Mouse (Mus musculus): ENCODE data around the gene Strip1. TPM values are rescaled to one million over a fixed set of nuclear protein-coding genes. Genes with fewer than 3 reads are reported as not detected.

Strip1 gene
- total RNA-seq, 2 experiments from 2014 or later = 26.6 to 31.5 TPM

DNA sequence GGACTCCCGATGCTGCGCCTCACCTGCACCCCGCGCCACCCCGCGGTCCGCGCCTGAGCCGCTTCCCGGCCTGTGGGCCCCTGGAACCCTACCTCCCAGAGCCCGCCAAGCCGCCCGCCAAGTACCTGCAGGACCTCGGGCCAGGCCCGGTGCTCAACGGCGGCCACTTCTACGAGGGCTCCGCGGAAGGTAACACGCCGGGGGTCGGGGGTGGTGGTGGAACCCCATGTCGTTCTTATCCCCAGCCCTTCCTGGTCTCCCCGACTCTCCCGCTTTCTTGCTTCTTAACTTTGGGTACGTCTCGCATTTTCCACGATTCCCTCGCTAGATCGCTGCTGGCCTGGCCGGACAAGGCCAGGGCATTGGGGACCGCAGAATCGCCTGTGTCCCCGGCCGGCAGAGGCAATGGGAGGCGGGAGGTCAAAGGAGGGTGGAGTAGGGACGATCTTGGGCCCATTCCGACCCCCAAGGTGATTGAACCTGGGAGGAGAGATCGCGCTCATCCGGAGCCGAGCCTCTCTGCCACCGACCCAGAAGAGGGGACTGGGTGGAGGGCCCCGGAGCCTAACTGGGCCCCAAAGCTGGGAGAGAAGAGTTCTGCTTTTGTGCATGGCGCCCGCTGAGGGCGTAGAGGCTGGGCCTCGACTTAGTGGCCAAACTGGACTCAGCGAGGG, 36.1 kb downstream of the Strip1 start:
- no peak for DNase-seq (ENCODE audit: low spot score in 2 of 2)

GRCm38 (mm10) chr3:107594662-107595263, 36.7 kb downstream of the Strip1 start, which contains the start of gene Alx3:
Gene Alx3, plus strand, starts transcription at chr3:107595031.
- DNase-seq (ENCODE audit: low spot score in 2 of 2) = no peak

GRCm38 (mm10) chr3:107593632-107594031, 37.9 kb downstream of the Strip1 start:
- DNase-seq (ENCODE audit: low spot score in 2 of 2) = no peak

GRCm38 (mm10) chr3:107591612-107592011, 39.9 kb downstream of the Strip1 start:
- DNase-seq (ENCODE audit: low spot score in 2 of 2) = no peak

GRCm38 (mm10) chr3:107586504-107586903, 45.0 kb downstream of the Strip1 start:
- no peak for DNase-seq (ENCODE audit: low spot score in 2 of 2)

GRCm38 (mm10) chr3:107583893-107584292, 47.6 kb downstream of the Strip1 start:
- no peak for DNase-seq (ENCODE audit: low spot score in 2 of 2)

DNA sequence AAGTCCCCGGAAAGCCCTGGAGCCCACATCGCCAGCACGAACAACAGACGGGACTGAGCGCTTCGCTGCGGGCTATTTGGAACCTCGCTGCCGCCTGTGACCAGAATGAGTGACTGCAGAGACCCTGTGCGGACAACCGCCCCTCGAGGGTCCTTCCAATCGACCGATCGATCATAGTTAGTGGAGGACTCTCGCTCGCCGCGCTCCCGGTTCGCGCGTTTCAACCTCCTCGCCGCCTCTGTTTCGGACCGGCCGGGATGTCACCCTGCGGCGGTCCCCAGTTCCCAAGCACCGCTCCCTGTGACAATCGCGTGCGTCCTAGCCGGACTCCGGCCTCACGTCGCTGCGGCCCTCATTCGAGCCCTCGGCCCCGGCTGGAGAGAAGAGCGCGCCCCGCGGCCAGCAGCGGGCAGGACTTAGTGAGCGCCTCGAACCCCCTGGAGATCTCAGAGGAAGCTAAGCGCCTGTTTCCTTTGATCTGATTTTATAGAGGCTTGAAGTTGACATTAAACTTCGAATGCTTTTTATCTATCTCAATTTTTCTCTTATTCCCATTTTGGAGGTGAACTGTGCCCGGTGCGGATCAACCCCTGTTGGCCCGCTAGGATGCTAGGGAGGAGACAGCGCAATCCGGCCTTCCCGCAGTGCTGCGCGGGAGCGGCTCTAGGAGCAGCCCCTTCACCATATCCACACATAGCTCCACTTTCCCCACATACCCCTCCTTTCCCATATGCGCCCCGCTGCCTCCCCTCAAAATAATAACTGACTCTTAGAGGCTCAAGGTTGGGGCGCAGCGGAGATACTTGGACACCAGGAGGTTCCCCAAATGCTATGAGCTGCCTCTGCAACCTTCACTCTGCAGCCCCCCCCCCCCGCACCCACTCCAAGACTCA, 48.4 kb downstream of the Strip1 start:
- no peak for DNase-seq (ENCODE audit: low spot score in 2 of 2)

- no peak for DNase-seq (ENCODE audit: low spot score in 2 of 2)
Measured at GRCm38 (mm10) chr3:107582130-107582874, 49.2 kb downstream of the Strip1 start.

DNA sequence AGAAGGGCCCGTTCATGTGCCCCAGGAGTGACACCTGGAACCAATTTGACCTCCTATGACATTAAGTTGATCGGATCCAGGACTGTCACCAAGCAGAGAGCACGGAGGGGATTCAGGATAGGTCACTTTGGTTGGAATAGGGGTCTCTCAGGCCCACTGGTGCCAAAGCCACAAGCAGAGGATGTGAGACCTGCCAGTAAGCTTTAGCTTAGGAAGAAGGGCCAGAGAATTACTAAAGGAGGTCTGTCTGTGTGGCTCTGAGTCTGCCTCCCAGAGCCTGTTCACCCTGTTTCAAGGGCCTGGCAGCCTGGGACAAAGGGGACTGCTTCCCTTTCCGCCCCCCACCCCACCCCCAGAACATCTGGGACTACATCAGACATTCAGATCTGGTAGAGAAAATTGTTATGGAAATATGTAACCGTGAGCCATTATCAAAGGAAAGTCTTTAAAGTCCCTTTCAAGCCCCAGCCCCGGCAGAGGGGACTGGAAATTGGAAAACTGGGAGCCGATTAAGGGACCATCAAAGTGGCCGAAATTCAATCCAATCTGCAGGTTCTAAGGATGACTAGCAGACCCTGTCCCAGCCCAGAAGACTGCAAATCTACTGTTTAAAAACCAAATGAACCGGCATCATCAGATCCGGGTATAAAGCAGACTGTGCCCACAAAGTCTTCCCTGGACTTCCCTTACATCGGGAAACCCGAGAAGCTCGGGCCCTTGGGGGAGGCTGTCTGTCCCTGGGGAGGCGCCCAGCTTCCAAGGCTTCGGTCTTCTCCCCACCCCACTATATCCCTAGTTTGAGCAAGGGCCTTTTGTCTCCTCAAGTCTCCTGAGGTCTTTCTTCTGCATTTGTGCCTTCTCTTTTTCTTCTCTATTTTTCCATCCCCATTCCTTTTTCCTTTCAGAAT, 50.1 kb downstream of the Strip1 start:
- no peak for DNase-seq (ENCODE audit: low spot score in 2 of 2)

GRCm38 (mm10) chr3:107579466-107579865, 52.0 kb downstream of the Strip1 start:
- peak in 1 of 2 experiments; percentile 67 for DNase-seq (ENCODE audit: low spot score in 2 of 2)

- DNase-seq (ENCODE audit: low spot score in 2 of 2) = no peak
Measured at GRCm38 (mm10) chr3:107577810-107578390, 53.6 kb downstream of the Strip1 start.

GRCm38 (mm10) chr3:107576807-107577206, 54.7 kb downstream of the Strip1 start:
- DNase-seq (ENCODE audit: low spot score in 2 of 2) = no peak

DNA sequence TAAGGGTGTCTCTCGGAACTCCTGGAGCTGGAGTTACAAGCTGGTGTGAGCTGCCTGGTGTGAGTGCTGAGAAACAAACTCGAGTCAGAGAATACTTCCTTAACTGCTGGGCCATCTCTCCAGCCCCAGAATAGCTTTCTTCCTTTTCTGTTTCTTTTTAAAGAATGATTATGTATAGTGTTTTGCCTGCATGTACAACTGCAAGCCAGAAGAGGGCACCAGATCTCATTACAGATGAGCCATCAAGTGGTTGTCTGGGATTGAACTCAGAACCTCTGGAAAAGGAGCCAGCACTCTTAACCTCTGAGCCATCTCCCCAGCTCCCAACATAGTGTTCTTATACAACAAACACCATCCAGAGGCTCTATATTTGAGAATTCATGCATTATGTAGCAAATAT, 60.3 kb downstream of the Strip1 start:
- no peak for DNase-seq (ENCODE audit: low spot score in 2 of 2)

DNA sequence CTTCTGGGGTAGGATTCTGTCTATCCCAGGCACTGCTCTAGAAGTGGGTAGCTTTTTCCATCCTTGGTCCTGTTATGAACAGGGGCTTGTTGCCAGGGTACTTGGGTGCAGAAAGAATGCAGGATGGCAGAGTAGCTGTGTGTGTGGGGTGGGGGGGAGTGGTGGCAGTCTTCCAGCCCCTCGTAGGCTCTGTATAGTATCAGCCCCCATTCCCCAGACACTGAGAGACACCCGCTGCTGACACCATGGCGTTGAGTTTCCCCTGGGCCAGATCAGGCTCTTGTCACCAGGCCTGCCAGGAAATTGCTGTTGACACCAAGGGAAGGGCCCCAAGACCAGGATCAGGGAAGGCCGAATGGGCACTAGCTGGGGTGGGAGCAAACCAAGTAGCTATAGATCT, 62.8 kb downstream of the Strip1 start:
- no peak for DNase-seq (ENCODE audit: low spot score in 2 of 2)

DNA sequence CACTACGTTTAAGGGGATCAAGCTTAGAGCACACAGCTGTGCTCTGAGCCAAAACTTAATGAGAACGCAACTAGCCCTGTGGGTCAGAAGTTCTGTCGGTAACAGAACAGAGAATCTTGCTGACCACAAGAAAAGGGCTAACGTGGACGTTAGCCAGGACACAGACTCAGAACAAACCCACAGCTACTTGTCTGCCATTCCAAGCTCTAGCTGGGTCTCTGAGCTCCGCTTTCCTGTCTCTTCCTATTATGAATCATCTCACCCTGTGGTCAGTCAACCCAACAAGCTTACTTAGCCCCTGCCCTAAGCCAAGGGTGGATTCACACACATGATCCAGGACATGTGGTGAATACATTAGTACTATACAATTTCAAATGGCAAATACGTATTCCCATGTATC, 63.7 kb downstream of the Strip1 start:
- DNase-seq (ENCODE audit: low spot score in 2 of 2) = no peak

DNA sequence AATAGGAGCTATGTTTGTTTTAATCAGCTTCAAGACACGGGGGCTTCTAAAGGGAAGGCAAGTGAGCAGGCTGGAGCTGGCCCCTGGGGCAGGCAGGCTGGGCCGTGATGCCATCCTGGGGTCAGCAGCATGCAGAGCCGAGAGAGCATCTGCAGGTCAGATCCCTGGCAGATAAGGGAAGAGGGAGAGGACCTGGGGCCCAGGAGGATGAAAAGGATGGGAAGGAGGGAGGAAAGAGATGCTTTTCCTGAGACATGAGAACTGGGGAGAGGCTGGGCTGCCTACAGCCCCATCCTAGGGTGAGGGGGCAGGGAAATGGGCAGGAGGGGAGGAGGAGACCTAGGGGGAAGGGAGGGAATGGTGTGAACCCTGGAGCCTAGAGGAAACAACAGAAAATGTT, 66.2 kb downstream of the Strip1 start:
- no peak for DNase-seq (ENCODE audit: low spot score in 2 of 2)

GRCm38 (mm10) chr3:107563880-107564279, 67.6 kb downstream of the Strip1 start:
- no peak for DNase-seq (ENCODE audit: low spot score in 2 of 2)

- DNase-seq (ENCODE audit: low spot score in 2 of 2) = no peak
Measured at GRCm38 (mm10) chr3:107562591-107562990, 68.9 kb downstream of the Strip1 start.

Measured in gastrocnemius, postnatal 4 days (tissue).